Mouse (Mus musculus): ENCODE data around the gene Nckap5. TPM values are rescaled to one million over a fixed set of nuclear protein-coding genes. Genes with fewer than 3 reads are reported as not detected.

Gene Nckap5
- polyA plus RNA-seq, 1 experiment, result not detected

- TF ChIP-seq MAX (IDR thresholded peaks at IDR 0.05) (no peak), FOSL1 (IDR thresholded peaks at IDR 0.05; ENCODE audit: insufficient read depth, low read length, poor library complexity, severe bottlenecking) (no peak), MYOD1 (IDR thresholded peaks at IDR 0.05; ENCODE audit: control insufficient read depth, insufficient read length, low read depth) (no peak), USF1 (IDR thresholded peaks at IDR 0.05; ENCODE audit: low read depth) (no peak), CTCF (IDR thresholded peaks at IDR 0.05; ENCODE audit: control insufficient read depth, insufficient read depth, insufficient read length) (no peak), CEBPB (IDR thresholded peaks at IDR 0.05; ENCODE audit: low read depth) (no peak), MYOG (IDR thresholded peaks at IDR 0.05; ENCODE audit: control insufficient read depth, extremely low read depth, insufficient read length) (no peak)
- Histone ChIP-seq H3K36me3 (ENCODE audit: control insufficient read depth, insufficient read depth) (no peaks in the 10 kb centered on the region), H3ac (ENCODE audit: control insufficient read depth, insufficient read length, low read depth) (no peak overlapping the region), H3K27me3 (ENCODE audit: control insufficient read depth, insufficient read depth, insufficient read length) (no peaks in the 10 kb centered on the region), H3K79me2 (ENCODE audit: control insufficient read depth, insufficient read depth) (no peaks in the 10 kb centered on the region), H3K79me3 (ENCODE audit: low read depth) (no peaks in the 10 kb centered on the region), H3K4me3 (ENCODE audit: insufficient read depth, poor library complexity, severe bottlenecking) (no peak overlapping the region)
Observed at GRCm38 (mm10) chr1:126135717-126136116, 694.9 kb downstream of the Nckap5 start.

GRCm38 (mm10) chr1:126132316-126132715 lies 698.3 kb downstream of the Nckap5 start:
- Histone ChIP-seq H3ac (ENCODE audit: control insufficient read depth, insufficient read length, low read depth) (no peak overlapping the region), H3K79me3 (ENCODE audit: low read depth) (no peaks in the 10 kb centered on the region), H3K36me3 (ENCODE audit: control insufficient read depth, insufficient read depth) (no peaks in the 10 kb centered on the region), H3K4me3 (ENCODE audit: insufficient read depth, poor library complexity, severe bottlenecking) (no peak overlapping the region), H3K27me3 (ENCODE audit: control insufficient read depth, insufficient read depth, insufficient read length) (no peaks in the 10 kb centered on the region), H3K79me2 (ENCODE audit: control insufficient read depth, insufficient read depth) (no peaks in the 10 kb centered on the region)
- TF ChIP-seq CEBPB (IDR thresholded peaks at IDR 0.05; ENCODE audit: low read depth), result no peak
- TF ChIP-seq MAX (IDR thresholded peaks at IDR 0.05), result no peak
- no peak for TF ChIP-seq USF1 (IDR thresholded peaks at IDR 0.05; ENCODE audit: low read depth)
- no peak for TF ChIP-seq CTCF (IDR thresholded peaks at IDR 0.05; ENCODE audit: control insufficient read depth, insufficient read depth, insufficient read length)
- TF ChIP-seq MYOG (IDR thresholded peaks at IDR 0.05; ENCODE audit: control insufficient read depth, extremely low read depth, insufficient read length), result no peak
- no peak for TF ChIP-seq FOSL1 (IDR thresholded peaks at IDR 0.05; ENCODE audit: insufficient read depth, low read length, poor library complexity, severe bottlenecking)
- no peak for TF ChIP-seq MYOD1 (IDR thresholded peaks at IDR 0.05; ENCODE audit: control insufficient read depth, insufficient read length, low read depth)

- no peaks in the 10 kb centered on the region for H3K27me3 ChIP-seq (ENCODE audit: control insufficient read depth, insufficient read depth, insufficient read length)
Observed at GRCm38 (mm10) chr1:126129129-126129528, 701.5 kb downstream of the Nckap5 start.

GRCm38 (mm10) chr1:126123111-126123510 lies 707.5 kb downstream of the Nckap5 start:
- Histone ChIP-seq H3K79me2 (ENCODE audit: control insufficient read depth, insufficient read depth) (no peaks in the 10 kb centered on the region), H3ac (ENCODE audit: control insufficient read depth, insufficient read length, low read depth) (no peak overlapping the region), H3K36me3 (ENCODE audit: control insufficient read depth, insufficient read depth) (no peaks in the 10 kb centered on the region), H3K4me3 (ENCODE audit: insufficient read depth, poor library complexity, severe bottlenecking) (no peak overlapping the region), H3K79me3 (ENCODE audit: low read depth) (no peaks in the 10 kb centered on the region), H3K27me3 (ENCODE audit: control insufficient read depth, insufficient read depth, insufficient read length) (no peaks in the 10 kb centered on the region)
- TF ChIP-seq CEBPB (IDR thresholded peaks at IDR 0.05; ENCODE audit: low read depth), result no peak
- TF ChIP-seq MYOG (IDR thresholded peaks at IDR 0.05; ENCODE audit: control insufficient read depth, extremely low read depth, insufficient read length), result no peak
- TF ChIP-seq MAX (IDR thresholded peaks at IDR 0.05), result no peak
- TF ChIP-seq USF1 (IDR thresholded peaks at IDR 0.05; ENCODE audit: low read depth), result no peak
- TF ChIP-seq CTCF (IDR thresholded peaks at IDR 0.05; ENCODE audit: control insufficient read depth, insufficient read depth, insufficient read length), result no peak
- TF ChIP-seq FOSL1 (IDR thresholded peaks at IDR 0.05; ENCODE audit: insufficient read depth, low read length, poor library complexity, severe bottlenecking), result no peak
- TF ChIP-seq MYOD1 (IDR thresholded peaks at IDR 0.05; ENCODE audit: control insufficient read depth, insufficient read length, low read depth), result no peak

More at GRCm38 (mm10) chr1:126129129-126129528, 701.5 kb downstream of the Nckap5 start:
- H3K36me3 ChIP-seq (ENCODE audit: control insufficient read depth, insufficient read depth), result no peaks in the 10 kb centered on the region
- no peak overlapping the region for H3ac ChIP-seq (ENCODE audit: control insufficient read depth, insufficient read length, low read depth)
- H3K4me3 ChIP-seq (ENCODE audit: insufficient read depth, poor library complexity, severe bottlenecking), result no peak overlapping the region
- H3K79me2 ChIP-seq (ENCODE audit: control insufficient read depth, insufficient read depth), result no peaks in the 10 kb centered on the region
- H3K79me3 ChIP-seq (ENCODE audit: low read depth), result no peaks in the 10 kb centered on the region
- no peak for TF ChIP-seq MYOG (IDR thresholded peaks at IDR 0.05; ENCODE audit: control insufficient read depth, extremely low read depth, insufficient read length)
- no peak for TF ChIP-seq USF1 (IDR thresholded peaks at IDR 0.05; ENCODE audit: low read depth)
- TF ChIP-seq CTCF (IDR thresholded peaks at IDR 0.05; ENCODE audit: control insufficient read depth, insufficient read depth, insufficient read length), result no peak
- no peak for TF ChIP-seq FOSL1 (IDR thresholded peaks at IDR 0.05; ENCODE audit: insufficient read depth, low read length, poor library complexity, severe bottlenecking)
- TF ChIP-seq MYOD1 (IDR thresholded peaks at IDR 0.05; ENCODE audit: control insufficient read depth, insufficient read length, low read depth), result no peak
- no peak for TF ChIP-seq MAX (IDR thresholded peaks at IDR 0.05)
- no peak for TF ChIP-seq CEBPB (IDR thresholded peaks at IDR 0.05; ENCODE audit: low read depth)

GRCm38 (mm10) chr1:126120506-126120905 lies 710.1 kb downstream of the Nckap5 start:
- no peaks in the 10 kb centered on the region for H3K79me2 ChIP-seq (ENCODE audit: control insufficient read depth, insufficient read depth)
- H3K36me3 ChIP-seq (ENCODE audit: control insufficient read depth, insufficient read depth), result no peaks in the 10 kb centered on the region
- no peaks in the 10 kb centered on the region for H3K79me3 ChIP-seq (ENCODE audit: low read depth)
- no peak overlapping the region for H3K4me3 ChIP-seq (ENCODE audit: insufficient read depth, poor library complexity, severe bottlenecking)
- no peak overlapping the region for H3ac ChIP-seq (ENCODE audit: control insufficient read depth, insufficient read length, low read depth)
- TF ChIP-seq CTCF (IDR thresholded peaks at IDR 0.05; ENCODE audit: control insufficient read depth, insufficient read depth, insufficient read length) (no peak), USF1 (IDR thresholded peaks at IDR 0.05; ENCODE audit: low read depth) (no peak)
- no peaks in the 10 kb centered on the region for H3K27me3 ChIP-seq (ENCODE audit: control insufficient read depth, insufficient read depth, insufficient read length)

- no peak overlapping the region for H3ac ChIP-seq (ENCODE audit: control insufficient read depth, insufficient read length, low read depth)
- no peak overlapping the region for H3K4me3 ChIP-seq (ENCODE audit: insufficient read depth, poor library complexity, severe bottlenecking)
- H3K79me3 ChIP-seq (ENCODE audit: low read depth), result no peaks in the 10 kb centered on the region
- no peaks in the 10 kb centered on the region for H3K79me2 ChIP-seq (ENCODE audit: control insufficient read depth, insufficient read depth)
- H3K36me3 ChIP-seq (ENCODE audit: control insufficient read depth, insufficient read depth), result no peaks in the 10 kb centered on the region
- TF ChIP-seq CEBPB (IDR thresholded peaks at IDR 0.05; ENCODE audit: low read depth) (no peak), MAX (IDR thresholded peaks at IDR 0.05) (no peak), USF1 (IDR thresholded peaks at IDR 0.05; ENCODE audit: low read depth) (no peak), FOSL1 (IDR thresholded peaks at IDR 0.05; ENCODE audit: insufficient read depth, low read length, poor library complexity, severe bottlenecking) (no peak), MYOD1 (IDR thresholded peaks at IDR 0.05; ENCODE audit: control insufficient read depth, insufficient read length, low read depth) (no peak), CTCF (IDR thresholded peaks at IDR 0.05; ENCODE audit: control insufficient read depth, insufficient read depth, insufficient read length) (no peak), MYOG (IDR thresholded peaks at IDR 0.05; ENCODE audit: control insufficient read depth, extremely low read depth, insufficient read length) (no peak)
- H3K27me3 ChIP-seq (ENCODE audit: control insufficient read depth, insufficient read depth, insufficient read length), result no peaks in the 10 kb centered on the region
Observed at GRCm38 (mm10) chr1:126116034-126116433, 714.6 kb downstream of the Nckap5 start.

Measured in C2C12 (cell line).